Mouse (Mus musculus) mouse trophoblast stem cell (cell line): Measurements from ENCODE around the gene Creb3l4.

Experiments
- in situ Hi-C, 2 experiments: fragments of 300-500 bp; cut with MseI, MboI; formaldehyde crosslinking; loops; 2 replicates in 1 of 2; 3 replicates in 1 of 2; pipeline ENCODE4 v1.15.1; 2025

Gene Creb3l4

GRCm38 (mm10) chr3:90231507-90232333 lies 11.6 kb downstream of the Creb3l4 start, which contains the start of gene Jtb:
Gene Jtb, plus strand, starts transcription at chr3:90231597.
- in situ Hi-C loops: no loop called here

GRCm38 (mm10) chr3:90231075-90231474 lies 12.2 kb downstream of the Creb3l4 start:
- in situ Hi-C loops: no loop called here

GRCm38 (mm10) chr3:90224331-90224730 lies 19.0 kb downstream of the Creb3l4 start:
- in situ Hi-C loops: no loop called here

- in situ Hi-C loops: no loop called here
Measured at GRCm38 (mm10) chr3:90222941-90223340, 20.4 kb downstream of the Creb3l4 start.

GRCm38 (mm10) chr3:90222455-90222854 lies 20.9 kb downstream of the Creb3l4 start:
- in situ Hi-C loops: no loop called here

- in situ Hi-C loops: no loop called here
Measured at GRCm38 (mm10) chr3:90221123-90221522, 22.2 kb downstream of the Creb3l4 start.

GRCm38 (mm10) chr3:90220531-90220951 lies 22.8 kb downstream of the Creb3l4 start:
- in situ Hi-C loops: no loop called here

- in situ Hi-C loops: no loop called here
Measured at GRCm38 (mm10) chr3:90220088-90220487, 23.2 kb downstream of the Creb3l4 start.

- in situ Hi-C loops: no loop called here
Measured at GRCm38 (mm10) chr3:90215825-90216380, 27.4 kb downstream of the Creb3l4 start.

- in situ Hi-C loops: no loop called here
Measured at GRCm38 (mm10) chr3:90213956-90214684, 29.2 kb downstream of the Creb3l4 start.

GRCm38 (mm10) chr3:90213377-90213866 lies 29.9 kb downstream of the Creb3l4 start, which contains the start of the genes Rps27 and Rab13:
Gene Rps27, minus strand, starts transcription at chr3:90213651.
Gene Rab13, plus strand, starts transcription at chr3:90213695.
- in situ Hi-C loops: no loop called here

- in situ Hi-C loops: no loop called here
Measured at GRCm38 (mm10) chr3:90212723-90213122, 30.6 kb downstream of the Creb3l4 start.

- in situ Hi-C loops: no loop called here
Measured at GRCm38 (mm10) chr3:90211475-90212398, 31.6 kb downstream of the Creb3l4 start.

- in situ Hi-C loops: no loop called here
Measured at GRCm38 (mm10) chr3:90209908-90210566, 33.3 kb downstream of the Creb3l4 start.

GRCm38 (mm10) chr3:90208662-90209061 lies 34.6 kb downstream of the Creb3l4 start:
- in situ Hi-C loops: no loop called here

- in situ Hi-C loops: no loop called here
Measured at GRCm38 (mm10) chr3:90204582-90204981, 38.7 kb downstream of the Creb3l4 start.

- in situ Hi-C loops: no loop called here
Measured at GRCm38 (mm10) chr3:90203619-90204018, 39.7 kb downstream of the Creb3l4 start.

GRCm38 (mm10) chr3:90202884-90203283 lies 40.4 kb downstream of the Creb3l4 start:
- in situ Hi-C loops: no loop called here

- in situ Hi-C loops: no loop called here
Measured at GRCm38 (mm10) chr3:90197548-90197947, 45.8 kb downstream of the Creb3l4 start.

- in situ Hi-C loops: no loop called here
Measured at GRCm38 (mm10) chr3:90195644-90196043, 47.7 kb downstream of the Creb3l4 start.
